Mouse (Mus musculus) R1 (cell line): ENCODE measurements around the gene Xk.
A peak's percentile ranks its signal among the peaks of the same experiment; 100 is the strongest.
"Not testable (repeated sequence)": the region's sequence is repeated elsewhere in the genome, so short reads cannot be mapped to it uniquely, and the experiment has no call there.

Experiments used
- DNase-seq: peaks from one replicate; pipeline ENCODE4 v3.0.0-alpha.2; 2018; ENCODE audit warnings: low read depth, low spot score

The Xk gene

GRCm38 (mm10) chrX:9316457-9316856, 43.9 kb downstream of the Xk start:
- not testable (repeated sequence) for DNase-seq

- DNase-seq: not testable (repeated sequence)
These were observed 55.4 kb downstream of the Xk start for GRCm38 (mm10) chrX:9327954-9328353.

GRCm38 (mm10) chrX:9332366-9332962, 59.9 kb downstream of the Xk start:
- DNase-seq: peak; percentile 52

GRCm38 (mm10) chrX:9333035-9333434, 60.5 kb downstream of the Xk start:
- DNase-seq: peak; percentile 12

GRCm38 (mm10) chrX:9334996-9335395, 62.4 kb downstream of the Xk start:
- DNase-seq: peak; percentile 75

- DNase-seq: not testable (repeated sequence)
These were observed 77.8 kb downstream of the Xk start, which contains the start of gene H2al1k for GRCm38 (mm10) chrX:9350327-9350726. TSS of gene H2al1k (plus strand) at chrX:9350627.
